Mouse (Mus musculus): Measurements from ENCODE around the gene Gm8994.

GRCm38 (mm10) chr6:136364008-136364407 lies 36.7 kb downstream of the Gm8994 start:
- TF ChIP-seq POLR2A (IDR thresholded peaks at IDR 0.05; ENCODE audit: borderline replicate concordance, control insufficient read depth, low read depth, low read length) (no peak), CTCF (IDR thresholded peaks at IDR 0.05; ENCODE audit: control insufficient read depth, insufficient read depth, low read length) (no peak)

Data from bone marrow, adult 2 months (tissue).